Mouse (Mus musculus) MN1 (cell line): ENCODE data around the gene Slit3.

Experiments
- DNase-seq: peaks from one replicate; pipeline ENCODE4 v3.0.0-alpha.2; 2016; ENCODE audit warnings: low spot score

Slit3 gene

DNA sequence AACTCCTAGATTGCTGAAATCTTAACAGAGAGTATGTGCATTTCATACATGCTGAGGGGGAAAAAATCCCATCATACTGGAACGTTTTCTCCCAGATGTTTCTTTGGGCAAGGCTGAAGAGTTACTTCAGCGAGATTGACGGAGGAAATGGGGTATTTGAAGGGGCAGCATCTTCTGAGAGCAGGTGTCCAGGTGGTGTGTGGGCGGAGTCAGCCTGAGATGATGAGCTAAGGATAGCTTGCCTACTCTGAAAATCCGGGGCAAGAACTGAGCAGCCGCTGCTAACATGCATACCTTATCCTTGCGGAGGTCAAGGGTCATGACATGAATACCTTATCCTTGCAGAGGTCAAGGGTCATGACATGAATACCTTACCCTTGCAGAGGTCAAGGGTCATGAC lies 576.5 kb downstream of the Slit3 start:
- DNase-seq, result no peak

GRCm38 (mm10) chr11:35698901-35699300 lies 577.9 kb downstream of the Slit3 start:
- no peak for DNase-seq

DNA sequence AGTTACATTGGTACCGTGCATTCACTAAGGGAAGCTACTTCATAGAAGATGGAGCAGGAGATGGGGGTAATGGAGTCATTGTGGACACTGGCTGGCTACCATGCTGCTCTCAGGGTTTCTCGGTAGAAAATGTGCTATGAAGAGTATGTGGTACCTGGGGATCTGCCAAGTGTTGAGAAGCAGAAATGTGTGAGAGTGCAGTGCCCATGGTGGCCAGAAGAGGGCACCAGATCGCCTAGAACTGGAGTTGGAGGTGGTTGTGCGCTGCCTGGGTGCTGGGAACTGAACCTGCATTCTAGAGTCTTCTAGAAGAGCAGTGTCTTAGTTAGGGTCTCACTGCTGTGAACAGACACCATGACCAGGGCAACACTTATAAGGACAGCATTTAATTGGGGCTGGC lies 582.4 kb downstream of the Slit3 start:
- DNase-seq, result no peak

DNA sequence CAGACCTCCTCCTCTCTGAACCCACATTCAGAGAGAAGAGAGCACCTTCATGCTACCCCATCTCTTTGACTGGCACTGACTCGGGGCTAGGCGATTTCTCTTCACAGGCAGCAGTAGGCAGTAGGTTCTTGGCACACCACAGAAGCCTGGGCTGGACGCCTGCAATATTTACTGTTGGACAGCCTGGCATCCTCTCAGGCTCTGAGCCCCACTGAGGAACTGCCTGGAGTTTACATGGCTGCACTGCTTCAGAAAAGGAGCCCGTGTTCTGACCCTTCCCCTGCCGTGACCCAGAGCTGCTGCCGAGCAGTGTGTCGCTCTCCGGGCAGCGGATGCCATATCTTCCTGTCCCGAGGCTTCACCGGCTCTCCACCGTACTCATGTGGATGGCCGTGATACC lies 583.4 kb downstream of the Slit3 start:
- no peak for DNase-seq

GRCm38 (mm10) chr11:35704927-35705326 lies 583.9 kb downstream of the Slit3 start:
- no peak for DNase-seq

DNA sequence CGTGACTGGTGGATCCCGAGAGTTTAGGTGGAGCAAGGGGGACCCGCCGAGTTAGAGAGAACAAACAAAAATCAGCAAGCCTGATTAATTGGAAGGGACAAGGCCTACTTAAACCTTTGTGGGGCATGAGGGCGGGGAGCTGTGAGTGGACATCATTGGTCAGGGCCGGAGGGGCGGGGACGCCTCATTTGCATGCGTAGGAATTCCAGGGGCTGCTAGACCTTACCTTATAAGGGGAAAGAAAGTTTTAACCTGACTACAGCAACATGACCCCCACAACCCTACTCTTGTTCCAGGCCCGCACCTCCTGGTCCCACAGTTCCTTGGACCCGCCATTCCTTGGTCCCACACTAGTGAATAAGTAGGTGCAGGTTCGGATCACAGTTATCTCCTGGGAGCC lies 586.4 kb downstream of the Slit3 start:
- no peak for DNase-seq

- DNase-seq, result no peak
Observed at GRCm38 (mm10) chr11:35711314-35711713, 590.3 kb downstream of the Slit3 start.

- DNase-seq, result no peak
Observed at GRCm38 (mm10) chr11:35718881-35719280, 597.9 kb downstream of the Slit3 start.

GRCm38 (mm10) chr11:35723876-35724275 lies 602.9 kb downstream of the Slit3 start:
- no peak for DNase-seq

GRCm38 (mm10) chr11:35726341-35726846 lies 605.4 kb downstream of the Slit3 start:
- DNase-seq, result no peak

DNA sequence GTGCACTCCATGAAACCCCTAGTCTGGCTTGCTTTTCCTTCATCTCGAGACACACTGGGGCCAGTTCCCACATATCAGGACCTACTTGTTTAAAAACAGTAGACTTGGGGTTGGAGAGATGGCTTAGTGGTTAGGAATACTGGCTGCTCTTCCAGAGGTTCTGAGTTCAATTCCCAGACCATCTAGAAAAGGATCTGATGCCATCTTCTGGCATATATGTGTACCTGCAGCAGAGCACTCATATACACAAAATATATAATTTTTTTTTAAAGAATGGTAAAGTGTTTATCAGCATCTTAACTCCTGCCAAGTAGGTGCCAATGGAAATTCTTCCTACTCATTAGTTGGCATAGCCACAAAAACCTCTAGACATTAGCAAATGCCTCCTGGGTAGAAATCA lies 607.2 kb downstream of the Slit3 start:
- DNase-seq, result no peak

DNA sequence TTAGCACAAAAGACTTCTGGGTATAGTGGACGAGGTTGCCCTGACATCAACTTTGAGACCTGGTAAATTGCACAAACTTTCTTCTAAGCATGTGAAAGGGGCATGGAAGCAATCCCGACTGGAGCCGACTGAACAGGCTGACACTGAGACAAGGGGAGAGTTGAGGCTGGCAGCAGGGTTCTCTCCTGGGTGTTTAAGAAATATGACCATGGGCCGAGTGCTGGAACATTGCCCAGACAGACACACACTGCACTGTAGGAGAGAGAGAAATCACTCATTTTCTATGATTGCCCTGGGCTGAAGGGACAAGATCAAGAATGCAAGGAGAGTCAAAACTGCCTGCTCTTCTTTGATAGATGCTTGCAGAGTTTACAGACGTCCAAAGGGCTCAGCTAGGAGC lies 608.2 kb downstream of the Slit3 start:
- DNase-seq, result peak; percentile 79

- DNase-seq, result no peak
Observed at GRCm38 (mm10) chr11:35732366-35732765, 611.3 kb downstream of the Slit3 start.

- DNase-seq, result no peak
Observed at GRCm38 (mm10) chr11:35736817-35737216, 615.8 kb downstream of the Slit3 start.

GRCm38 (mm10) chr11:35737262-35737661 lies 616.2 kb downstream of the Slit3 start:
- no peak for DNase-seq

GRCm38 (mm10) chr11:35738102-35738501 lies 617.1 kb downstream of the Slit3 start:
- DNase-seq, result no peak

GRCm38 (mm10) chr11:35743586-35743985 lies 622.6 kb downstream of the Slit3 start:
- DNase-seq, result no peak

DNA sequence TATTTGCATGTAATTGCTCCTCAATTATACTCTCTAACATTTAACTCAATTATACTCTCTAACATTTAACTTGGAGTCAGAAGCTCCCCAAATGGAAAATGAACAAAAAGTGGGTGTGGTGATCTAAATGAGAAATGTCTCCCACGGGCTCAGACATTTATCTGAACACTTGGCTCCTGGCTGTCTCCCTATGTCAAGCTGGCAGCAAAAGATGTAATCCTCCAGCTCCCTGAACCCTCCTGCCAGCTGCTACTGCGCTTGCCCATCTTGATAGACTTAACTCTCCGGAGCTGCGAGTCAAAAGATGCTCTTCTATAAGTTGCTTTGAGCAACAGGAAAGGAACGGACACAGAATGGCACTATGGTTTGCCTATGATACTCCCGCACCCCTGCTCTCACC lies 623.5 kb downstream of the Slit3 start:
- DNase-seq, result no peak

- DNase-seq, result peak; percentile 59
Observed at GRCm38 (mm10) chr11:35750578-35750977, 629.6 kb downstream of the Slit3 start.

- no peak for DNase-seq
Observed at GRCm38 (mm10) chr11:35754906-35755418, 633.9 kb downstream of the Slit3 start.

- DNase-seq, result no peak
Observed at GRCm38 (mm10) chr11:35755546-35755945, 634.5 kb downstream of the Slit3 start.

- DNase-seq, result no peak
Observed at GRCm38 (mm10) chr11:35756411-35757303, 635.6 kb downstream of the Slit3 start.
